Mouse (Mus musculus): ENCODE measurements around the gene Gm49321.

GRCm38 (mm10) chr12:73974584-73974983, 37.1 kb downstream of the Gm49321 start:
- TF ChIP-seq GATA1 (IDR thresholded peaks at IDR 0.05; ENCODE audit: borderline replicate concordance, low read length) (no peak), FLI1 (IDR thresholded peaks at IDR 0.05; ENCODE audit: low read length) (no peak)

Measured in megakaryocyte, embryonic 14.5 days (primary cell).